Mouse (Mus musculus) lung, embryonic 14.5 days (tissue): ENCODE measurements at regions not wholly inside any gene's neighbourhood (a gene's known extent, or its start where the extent isn't known, plus 50 kb on each side); places are given as distances from the start of the nearest gene placed in this dataset.

ENCODE experiments used
- ATAC-seq: fragments of 200-750 bp; cut with Nextera tagmentation; 2 replicates; pipeline ENCODE4 v1.8.0; 2017; ENCODE audit warnings: mild to moderate bottlenecking, moderate TSS enrichment, moderate library complexity; ENCODE audit not compliant: insufficient read depth
- DNase-seq: peaks from one replicate; pipeline ENCODE4 v3.0.0-alpha.2; 2015
- H3K27ac ChIP-seq: fragments of 300-500 bp; sonication (generic); 2 replicates; pipeline ENCODE4 v1.5.1; 2014; ENCODE audit warnings: low read depth, mild to moderate bottlenecking, moderate library complexity
- H3K27me3 ChIP-seq: fragments of 300-500 bp; sonication (generic); 2 replicates; pipeline ENCODE4 v1.6.1; 2014; ENCODE audit warnings: low read length, control low read depth; ENCODE audit not compliant: insufficient read depth
- H3K36me3 ChIP-seq: fragments of 300-500 bp; sonication (generic); 2 replicates; pipeline ENCODE4 v1.6.1; 2014; ENCODE audit warnings: control low read depth; ENCODE audit not compliant: insufficient read depth
- H3K4me1 ChIP-seq: fragments of 300-500 bp; sonication (generic); 2 replicates; pipeline ENCODE4 v1.6.1; 2014; ENCODE audit warnings: antibody characterized with exemption, control low read depth; ENCODE audit not compliant: insufficient read depth
- H3K4me2 ChIP-seq: fragments of 300-500 bp; sonication (generic); 2 replicates; pipeline ENCODE4 v1.6.1; 2014; ENCODE audit warnings: mild to moderate bottlenecking
- H3K4me3 ChIP-seq: fragments of 300-500 bp; sonication (generic); 2 replicates; pipeline ENCODE4 v1.5.1; 2014; ENCODE audit warnings: low read depth, low read length
- H3K9ac ChIP-seq: fragments of 300-500 bp; sonication (generic); 2 replicates; pipeline ENCODE4 v1.6.1; 2014
- H3K9me3 ChIP-seq: fragments of 300-500 bp; sonication (generic); 2 replicates; pipeline ENCODE4 v1.6.1; 2016; ENCODE audit warnings: low read depth, low read length, control low read depth
- CTCF ChIP-seq: IDR thresholded peaks from 2 replicates; pipeline ENCODE4 v1.5.1; 2016; ENCODE audit warnings: antibody characterized with exemption, low read depth
- WGBS: fragments of 180-500 bp; shearing (Covaris S2); extraction: QIAGEN DNeasy Blood & Tissue Kit; methylation state at CpG from one replicate; pipeline ENCODE4 v1.1.7; 2014; 5-methylcytosine and 5-hydroxymethylcytosine counted together

GRCm38 (mm10) chr3:41496931-41497710, 58.4 kb upstream of the Jade1 start:
- H3K27me3 ChIP-seq: no peaks in the 10 kb centered on the region
- no peak for ATAC-seq

GRCm38 (mm10) chr3:41495893-41496292, 59.6 kb upstream of the Jade1 start:
- Histone ChIP-seq H3K27me3 (no peaks in the 10 kb centered on the region), H3K4me1 (0 out of 2 replicates have a peak, but pooled peaks cover 7% of the 10 kb centered on the region), H3K9me3 (no peaks in the 10 kb centered on the region), H3K4me2 (no peak overlapping the region), H3K9ac (no peak overlapping the region), H3K27ac (no peak overlapping the region), H3K4me3 (no peak overlapping the region), H3K36me3 (no peaks in the 10 kb centered on the region)
- no peak for ATAC-seq
- no peak for DNase-seq
- no peak for TF ChIP-seq CTCF
- WGBS: 77% methylated on average over 3 of the region's 3 CpGs

More at GRCm38 (mm10) chr3:41496931-41497710, 58.4 kb upstream of the Jade1 start:
- no peak for DNase-seq
- Histone ChIP-seq H3K4me1 (0 out of 2 replicates have a peak, but pooled peaks cover 7% of the 10 kb centered on the region), H3K9ac (no peak overlapping the region), H3K27ac (no peak overlapping the region), H3K36me3 (no peaks in the 10 kb centered on the region), H3K4me2 (no peak overlapping the region), H3K4me3 (no peak overlapping the region), H3K9me3 (no peaks in the 10 kb centered on the region)
- no peak for TF ChIP-seq CTCF
- 55% methylated on average over 11 of the region's 13 CpGs for WGBS

GRCm38 (mm10) chr3:41495097-41495496, 60.4 kb upstream of the Jade1 start:
- ATAC-seq: no peak
- no peaks in the 10 kb centered on the region for H3K27me3 ChIP-seq
- H3K9ac ChIP-seq: no peak overlapping the region
- H3K36me3 ChIP-seq: no peaks in the 10 kb centered on the region
- H3K27ac ChIP-seq: no peak overlapping the region
- no peak overlapping the region for H3K4me3 ChIP-seq
- WGBS: 83% methylated on average over 5 of the region's 5 CpGs
- TF ChIP-seq CTCF: no peak
- H3K9me3 ChIP-seq: no peaks in the 10 kb centered on the region
- no peak overlapping the region for H3K4me2 ChIP-seq
- peaks cover 10% of the 10 kb centered on the region; the same call in 1 of the 2 replicates for H3K4me1 ChIP-seq
- no peak for DNase-seq

- Histone ChIP-seq H3K4me1 (peaks cover 6% of the 10 kb centered on the region; the same call in 1 of the 2 replicates), H3K4me3 (no peak overlapping the region), H3K27me3 (no peaks in the 10 kb centered on the region), H3K36me3 (no peaks in the 10 kb centered on the region), H3K4me2 (no peak overlapping the region), H3K27ac (no peak overlapping the region), H3K9ac (no peak overlapping the region), H3K9me3 (no peaks in the 10 kb centered on the region)
- no peak for ATAC-seq
- DNase-seq: no peak
- TF ChIP-seq CTCF: no peak
- WGBS: 91% methylated on average over 7 of the region's 7 CpGs
Observed at GRCm38 (mm10) chr3:41493472-41493871, 62.1 kb upstream of the Jade1 start.

- H3K4me1 ChIP-seq: peaks cover 6% of the 10 kb centered on the region; the same call in 1 of the 2 replicates
- no peak overlapping the region for H3K4me2 ChIP-seq
- H3K9me3 ChIP-seq: no peaks in the 10 kb centered on the region
- WGBS: 68% methylated on average over 13 of the region's 13 CpGs
- no peaks in the 10 kb centered on the region for H3K36me3 ChIP-seq
- H3K4me3 ChIP-seq: no peak overlapping the region
- TF ChIP-seq CTCF: no peak
- H3K9ac ChIP-seq: no peak overlapping the region
- DNase-seq (no peak), ATAC-seq (no peak)
- no peak overlapping the region for H3K27ac ChIP-seq
- no peaks in the 10 kb centered on the region for H3K27me3 ChIP-seq
Observed at GRCm38 (mm10) chr3:41492727-41493392, 62.7 kb upstream of the Jade1 start.

GRCm38 (mm10) chr3:41492031-41492726, 63.4 kb upstream of the Jade1 start:
- H3K27ac ChIP-seq: no peak overlapping the region
- ATAC-seq (no peak), DNase-seq (peak; percentile 23)
- no peak overlapping the region for H3K4me3 ChIP-seq
- H3K9ac ChIP-seq: no peak overlapping the region
- 70% methylated on average over 3 of the region's 3 CpGs for WGBS
- H3K4me2 ChIP-seq: no peak overlapping the region
- H3K27me3 ChIP-seq: no peaks in the 10 kb centered on the region
- H3K9me3 ChIP-seq: no peaks in the 10 kb centered on the region
- no peak for TF ChIP-seq CTCF
- H3K4me1 ChIP-seq: peaks cover 6% of the 10 kb centered on the region; the same call in 1 of the 2 replicates
- H3K36me3 ChIP-seq: no peaks in the 10 kb centered on the region

- Histone ChIP-seq H3K36me3 (no peaks in the 10 kb centered on the region), H3K4me1 (peaks cover 6% of the 10 kb centered on the region; the same call in 1 of the 2 replicates), H3K27ac (no peak overlapping the region), H3K9ac (no peak overlapping the region), H3K4me3 (no peak overlapping the region), H3K9me3 (no peaks in the 10 kb centered on the region), H3K4me2 (no peak overlapping the region), H3K27me3 (no peaks in the 10 kb centered on the region)
- TF ChIP-seq CTCF: no peak; the same call in 1 of the 2 replicates
- ATAC-seq (no peak), DNase-seq (no peak)
- WGBS: 89% methylated on average over 4 of the region's 4 CpGs
Observed at GRCm38 (mm10) chr3:41491185-41491584, 64.3 kb upstream of the Jade1 start.
